Mouse (Mus musculus): Measurements from ENCODE around the gene Mtch1. TPM values are rescaled to one million over a fixed set of nuclear protein-coding genes. Genes with fewer than 3 reads are reported as not detected.
"Not testable (repeated sequence)": the region's sequence is repeated elsewhere in the genome, so short reads cannot be mapped to it uniquely, and the experiment has no call there.

The Mtch1 gene
- polyA plus RNA-seq, 2 experiments from 2014 or later: 14.6 to 18.4 TPM

GRCm38 (mm10) chr17:29332186-29332685 lies 15.5 kb downstream of the Mtch1 start:
- no peak for ATAC-seq

- ATAC-seq: no peak
These were observed 16.9 kb downstream of the Mtch1 start for GRCm38 (mm10) chr17:29330671-29331410.

GRCm38 (mm10) chr17:29330221-29330620 lies 17.5 kb downstream of the Mtch1 start:
- ATAC-seq: no peak

- ATAC-seq: no peak
These were observed 20.0 kb downstream of the Mtch1 start for GRCm38 (mm10) chr17:29327691-29328090.

GRCm38 (mm10) chr17:29326531-29327529 lies 20.9 kb downstream of the Mtch1 start:
- no peak for ATAC-seq

- no peak for ATAC-seq
These were observed 21.9 kb downstream of the Mtch1 start for GRCm38 (mm10) chr17:29325831-29326230.

- no peak for ATAC-seq
These were observed 24.1 kb downstream of the Mtch1 start for GRCm38 (mm10) chr17:29323625-29324024.

- ATAC-seq: no peak
These were observed 25.2 kb downstream of the Mtch1 start for GRCm38 (mm10) chr17:29322603-29322962.

GRCm38 (mm10) chr17:29321765-29322602 lies 25.8 kb downstream of the Mtch1 start:
- ATAC-seq: no peak

- no peak for ATAC-seq
These were observed 27.7 kb downstream of the Mtch1 start for GRCm38 (mm10) chr17:29319881-29320639.

GRCm38 (mm10) chr17:29319476-29319875 lies 28.3 kb downstream of the Mtch1 start:
- no peak for ATAC-seq

GRCm38 (mm10) chr17:29318731-29319250 lies 28.9 kb downstream of the Mtch1 start:
- ATAC-seq: no peak

GRCm38 (mm10) chr17:29317380-29317779 lies 30.4 kb downstream of the Mtch1 start, which contains the start of gene Pi16:
TSS of gene Pi16 (plus strand) at chr17:29317680.
- ATAC-seq: not testable (repeated sequence)

GRCm38 (mm10) chr17:29316891-29317290 lies 30.8 kb downstream of the Mtch1 start:
- no peak for ATAC-seq

- no peak for ATAC-seq
These were observed 31.9 kb downstream of the Mtch1 start for GRCm38 (mm10) chr17:29315672-29316465.

- ATAC-seq: no peak
These were observed 34.4 kb downstream of the Mtch1 start for GRCm38 (mm10) chr17:29313300-29313699.

- ATAC-seq: no peak
These were observed 35.7 kb downstream of the Mtch1 start for GRCm38 (mm10) chr17:29312082-29312481.

- ATAC-seq: no peak
These were observed 36.1 kb downstream of the Mtch1 start for GRCm38 (mm10) chr17:29311602-29312001.

GRCm38 (mm10) chr17:29310056-29310623 lies 37.6 kb downstream of the Mtch1 start:
- ATAC-seq: no peak

- no peak for ATAC-seq
These were observed 41.9 kb downstream of the Mtch1 start for GRCm38 (mm10) chr17:29305871-29306270.

Measured in activated CD4-positive, CD25-positive, alpha-beta regulatory T cell, adult 4 months (primary cell).